Mouse (Mus musculus) macrophage (primary cell): ENCODE results near the gene Gnptab. TPM values are rescaled to one million over a fixed set of nuclear protein-coding genes. Genes with fewer than 3 reads are reported as not detected.

Experiments
- H3K27ac ChIP-seq: fragments of 350-480 bp; formaldehyde crosslinking; 2 replicates; pipeline ENCODE4 v1.9.0; 2021
- H3K36me3 ChIP-seq: fragments of 350-480 bp; formaldehyde crosslinking; 2 replicates; pipeline ENCODE4 v1.9.0; 2021; ENCODE audit errors: inconsistent target
- H3K4me3 ChIP-seq: fragments of 350-480 bp; formaldehyde crosslinking; 2 replicates; pipeline ENCODE4 v1.9.0; 2021; ENCODE audit errors: inconsistent target
- H3K79me2 ChIP-seq: fragments of 350-480 bp; formaldehyde crosslinking; 2 replicates; pipeline ENCODE4 v1.9.0; 2021; ENCODE audit errors: inconsistent target
- WGBS: methylation state at CpG from one replicate; pipeline ENCODE4 v1.1.7; 2026; ENCODE audit warnings: inconsistent platforms; ENCODE audit not compliant: missing documents; 5-methylcytosine and 5-hydroxymethylcytosine counted together
- polyA plus RNA-seq: library from polyadenylated mRNA; stranded (reverse); fragments of 250-400 nt; gene quantifications from 3 replicates; pipeline ENCODE4 v1.2.4, GENCODE M21; 2018; ENCODE audit warnings: inconsistent platforms

The Gnptab gene
- polyA plus RNA-seq, 1 experiment from 2014 or later = 83.1 TPM

- Histone ChIP-seq H3K27ac (peak overlapping the region; percentile 83), H3K4me3 (no peak overlapping the region)
- WGBS = 28% methylated on average over 2 of the region's 2 CpGs
Observed at GRCm38 (mm10) chr10:88409751-88410150, 30.8 kb downstream of the Gnptab start.

DNA sequence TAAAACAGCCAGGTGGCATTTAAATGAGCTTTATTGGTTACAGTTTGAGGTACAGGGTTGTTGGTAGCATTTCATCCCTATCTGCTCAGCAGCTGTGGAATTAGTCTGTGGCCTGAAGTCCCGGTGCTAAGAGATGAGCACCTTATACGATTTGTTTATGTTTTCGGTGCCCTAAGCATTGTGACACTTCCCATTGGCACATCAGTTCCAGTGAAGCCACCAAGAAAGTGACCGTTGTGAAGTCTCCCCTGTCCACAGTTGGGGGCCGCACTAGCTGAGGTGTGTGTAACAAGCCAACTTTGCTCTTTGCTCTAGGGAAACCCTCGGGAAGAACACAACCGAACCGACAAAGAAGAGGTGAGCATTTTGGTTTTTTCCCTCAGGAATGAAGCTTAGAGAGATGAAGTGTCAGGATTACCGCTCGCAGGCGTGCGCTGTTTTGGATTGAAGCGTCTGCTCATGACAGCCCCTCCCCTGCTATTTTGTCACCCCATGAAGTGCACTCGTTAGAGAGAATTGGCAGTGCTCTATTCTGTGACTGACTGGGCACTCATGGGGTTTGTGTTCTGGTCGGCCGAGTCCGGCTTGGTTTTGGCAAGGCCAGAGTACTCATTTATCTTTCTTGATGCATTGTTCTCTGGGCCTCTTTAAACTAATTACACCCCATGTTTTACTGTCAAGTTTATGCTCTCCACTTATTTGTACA lies 33.5 kb downstream of the Gnptab start:
- 94% methylated on average over 17 of the region's 17 CpGs for WGBS
- H3K36me3 ChIP-seq = peaks cover 19% of the 10 kb centered on the region; the same call in 1 of the 2 replicates
- H3K4me3 ChIP-seq = no peak overlapping the region
- H3K27ac ChIP-seq = no peak overlapping the region
- peaks cover 65% of the 10 kb centered on the region for H3K79me2 ChIP-seq

More at GRCm38 (mm10) chr10:88409751-88410150, 30.8 kb downstream of the Gnptab start:
- Histone ChIP-seq H3K79me2 (peaks cover 82% of the 10 kb centered on the region), H3K36me3 (peaks cover 12% of the 10 kb centered on the region; the same call in 1 of the 2 replicates)

DNA sequence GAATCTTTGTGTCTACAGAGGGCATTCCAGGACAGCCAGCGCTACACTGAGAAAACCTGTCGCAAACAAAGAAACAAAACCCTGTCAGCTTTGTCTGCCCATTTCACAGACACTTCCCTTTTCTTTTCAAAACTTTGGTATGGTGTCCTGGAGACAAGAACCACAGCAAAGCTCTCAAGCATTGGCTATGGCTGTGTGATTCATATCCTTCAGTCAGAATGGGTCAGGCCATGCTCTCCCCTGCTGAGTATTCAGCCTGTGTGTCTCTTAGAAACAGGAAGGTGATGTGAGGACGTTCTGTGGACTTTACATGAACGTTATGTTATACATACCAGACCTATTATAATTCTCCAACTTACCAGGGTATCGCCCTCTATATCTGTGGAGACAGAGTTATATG lies 38.8 kb downstream of the Gnptab start:
- H3K4me3 ChIP-seq = no peak overlapping the region
- peak overlapping the region; percentile 82 for H3K27ac ChIP-seq
- 21% methylated on average over 5 of the region's 5 CpGs for WGBS
- peaks cover 30% of the 10 kb centered on the region; the same call in 1 of the 2 replicates for H3K36me3 ChIP-seq
- peaks cover 50% of the 10 kb centered on the region for H3K79me2 ChIP-seq

DNA sequence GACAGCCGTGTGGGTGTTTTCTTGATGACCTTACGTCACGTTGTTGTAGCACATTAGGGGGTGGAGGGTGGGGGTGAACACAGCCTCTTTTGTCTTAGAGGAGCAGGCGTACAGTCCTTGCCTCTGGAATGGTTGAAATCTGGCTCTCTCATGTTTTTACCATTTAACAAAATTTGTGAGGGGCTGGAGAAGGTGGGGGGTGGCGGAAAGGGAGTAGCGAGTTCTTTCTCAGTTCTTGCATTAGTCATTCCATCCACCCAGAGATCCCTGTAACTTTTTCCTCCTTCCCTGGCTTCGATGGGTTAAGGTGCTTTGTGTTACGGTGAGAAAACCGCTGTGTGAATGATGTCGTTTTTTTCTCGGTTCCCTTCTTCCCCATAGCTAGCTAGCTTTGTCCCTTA lies 41.2 kb downstream of the Gnptab start:
- H3K79me2 ChIP-seq = peaks cover 33% of the 10 kb centered on the region
- no peak overlapping the region; the same call in 1 of the 2 replicates for H3K4me3 ChIP-seq
- peaks cover 25% of the 10 kb centered on the region; the same call in 1 of the 2 replicates for H3K36me3 ChIP-seq
- WGBS = 20% methylated on average over 11 of the region's 11 CpGs
- H3K27ac ChIP-seq = peak overlapping the region; percentile 79

GRCm38 (mm10) chr10:88420655-88421435 lies 41.9 kb downstream of the Gnptab start:
- WGBS = 29% methylated on average over 17 of the region's 19 CpGs
- H3K4me3 ChIP-seq = no peak overlapping the region; the same call in 1 of the 2 replicates
- peaks cover 31% of the 10 kb centered on the region for H3K79me2 ChIP-seq
- peaks cover 20% of the 10 kb centered on the region; the same call in 1 of the 2 replicates for H3K36me3 ChIP-seq
- H3K27ac ChIP-seq = peak overlapping the region; percentile 79

DNA sequence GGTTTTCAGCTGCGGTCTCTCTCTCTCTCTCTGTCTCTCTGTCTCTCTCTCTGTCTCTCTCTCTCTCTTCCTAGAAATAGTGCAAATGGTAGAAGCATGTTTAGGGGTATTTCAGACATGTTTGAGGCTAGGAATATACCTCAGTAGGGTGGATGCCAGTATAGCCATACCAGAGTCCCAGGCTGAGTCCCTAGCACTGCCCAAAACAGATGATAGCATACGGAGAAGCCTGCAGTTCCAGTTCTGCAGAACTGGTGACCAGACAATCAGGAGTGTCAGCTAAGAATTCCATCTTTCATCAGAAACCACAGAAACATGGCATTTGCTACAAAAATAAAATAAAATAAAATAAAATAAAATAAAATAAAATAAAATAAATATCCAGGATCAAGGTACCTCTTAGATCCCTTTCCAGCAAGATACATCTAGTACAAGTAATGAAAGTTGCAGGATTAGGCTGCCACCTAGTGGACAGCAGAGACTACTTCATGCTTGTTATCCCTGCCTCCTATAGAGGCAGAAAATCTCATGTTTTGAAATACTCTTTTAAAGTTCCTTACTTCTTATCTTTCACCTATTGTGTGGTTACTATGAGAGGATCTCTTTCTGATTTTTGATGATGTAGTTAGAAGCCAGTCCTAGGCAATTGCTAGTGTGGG lies 47.4 kb downstream of the Gnptab start:
- H3K27ac ChIP-seq = no peak overlapping the region
- no peak overlapping the region for H3K4me3 ChIP-seq
- H3K36me3 ChIP-seq = peaks cover 64% of the 10 kb centered on the region
- H3K79me2 ChIP-seq = peaks cover 15% of the 10 kb centered on the region; the same call in 1 of the 2 replicates
- 92% methylated on average over 2 of the region's 2 CpGs for WGBS

DNA sequence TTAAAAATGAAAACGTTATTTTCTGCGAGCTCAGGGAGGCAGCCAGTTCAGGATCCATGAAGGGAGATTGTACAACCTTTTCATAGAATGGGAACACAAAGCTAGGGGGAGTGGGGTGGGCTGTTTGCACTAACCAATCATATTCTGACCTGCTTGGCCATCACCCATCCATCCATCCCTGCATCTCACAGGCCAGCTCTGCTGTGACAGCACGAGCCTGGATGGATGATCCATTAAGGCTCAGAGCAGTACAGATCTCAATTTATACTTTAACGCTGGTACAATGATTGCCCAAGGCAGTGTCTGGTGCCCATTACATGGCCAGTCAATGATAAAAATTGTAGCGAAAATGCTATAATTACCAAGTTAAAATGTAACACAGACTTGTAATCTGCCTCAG lies 48.0 kb downstream of the Gnptab start:
- Histone ChIP-seq H3K79me2 (peaks cover 11% of the 10 kb centered on the region; the same call in 1 of the 2 replicates), H3K27ac (no peak overlapping the region), H3K4me3 (no peak overlapping the region), H3K36me3 (peaks cover 65% of the 10 kb centered on the region)
- WGBS = 72% methylated on average over 4 of the region's 5 CpGs

- peaks cover 3% of the 10 kb centered on the region; the same call in 1 of the 2 replicates for H3K79me2 ChIP-seq
- 95% methylated on average over 6 of the region's 6 CpGs for WGBS
- H3K27ac ChIP-seq = no peak overlapping the region
- no peak overlapping the region for H3K4me3 ChIP-seq
- peaks cover 65% of the 10 kb centered on the region for H3K36me3 ChIP-seq
Observed at GRCm38 (mm10) chr10:88427998-88428397, 49.1 kb downstream of the Gnptab start.

GRCm38 (mm10) chr10:88441224-88441623 lies 62.3 kb downstream of the Gnptab start:
- 32% methylated on average over 6 of the region's 6 CpGs for WGBS
- no peaks in the 10 kb centered on the region for H3K79me2 ChIP-seq
- H3K4me3 ChIP-seq = no peak overlapping the region
- peak overlapping the region; percentile 39 for H3K27ac ChIP-seq
- peaks cover 69% of the 10 kb centered on the region for H3K36me3 ChIP-seq

DNA sequence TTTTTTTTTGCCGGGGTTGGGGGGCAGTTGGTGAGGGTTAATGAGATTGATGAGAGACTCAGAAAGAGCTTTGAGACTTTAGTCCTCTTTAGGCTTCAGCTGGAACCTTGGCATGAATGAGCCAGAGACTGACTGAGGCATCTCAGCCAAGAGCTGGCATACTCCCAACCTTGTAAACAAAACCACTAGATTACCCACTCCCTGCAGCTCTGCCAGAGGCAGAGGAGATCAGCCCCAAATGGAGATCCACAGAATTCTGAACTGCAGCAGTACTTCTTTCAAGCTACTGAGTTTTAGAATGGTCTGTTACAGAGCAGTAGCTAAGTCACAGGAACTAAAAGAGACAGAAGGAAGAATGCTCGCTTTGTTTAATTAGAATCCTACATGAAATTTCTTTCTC lies 72.3 kb downstream of the Gnptab start:
- H3K27ac ChIP-seq = no peak overlapping the region
- H3K4me3 ChIP-seq = no peak overlapping the region
- no peaks in the 10 kb centered on the region for H3K79me2 ChIP-seq
- WGBS = 90% methylated on average over 2 of the region's 2 CpGs
- peaks cover 10% of the 10 kb centered on the region; the same call in 1 of the 2 replicates for H3K36me3 ChIP-seq

- Histone ChIP-seq H3K36me3 (peaks cover 2% of the 10 kb centered on the region; the same call in 1 of the 2 replicates), H3K4me3 (no peak overlapping the region), H3K27ac (no peak overlapping the region), H3K79me2 (no peaks in the 10 kb centered on the region)
- 90% methylated on average over 5 of the region's 6 CpGs for WGBS
Observed at GRCm38 (mm10) chr10:88451990-88452389, 73.1 kb downstream of the Gnptab start.

- H3K27ac ChIP-seq = no peak overlapping the region
- H3K79me2 ChIP-seq = no peaks in the 10 kb centered on the region
- no peaks in the 10 kb centered on the region for H3K36me3 ChIP-seq
- WGBS = 71% methylated on average over 5 of the region's 6 CpGs
- H3K4me3 ChIP-seq = no peak overlapping the region
Observed at GRCm38 (mm10) chr10:88457816-88458215, 78.9 kb downstream of the Gnptab start.

DNA sequence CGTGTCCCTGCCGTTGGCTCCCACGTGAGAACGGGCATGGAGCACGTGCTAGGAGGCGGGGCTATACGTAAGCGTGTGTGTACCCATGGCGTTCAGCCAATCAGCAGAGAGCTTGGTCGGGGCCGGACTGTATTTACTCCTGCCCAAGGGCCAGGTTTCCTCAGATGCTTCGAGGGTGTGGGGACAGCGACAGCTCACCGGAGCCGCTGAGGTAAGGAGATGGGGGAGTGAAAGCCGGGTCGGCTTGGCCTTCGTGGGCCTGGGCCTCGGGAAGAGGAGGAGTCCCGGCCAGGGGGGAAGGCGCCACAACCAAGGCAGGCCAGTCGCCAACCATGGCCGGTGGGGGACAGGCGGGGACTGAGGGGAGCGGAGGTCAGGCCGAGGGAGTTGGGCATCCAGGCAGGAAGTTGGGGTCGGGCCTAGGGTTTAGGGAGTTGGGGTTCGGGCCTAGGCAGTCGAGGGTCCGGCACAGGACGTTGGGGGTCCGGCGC lies 80.6 kb downstream of the Gnptab start, which contains the start of gene Sycp3:
Sycp3 (plus strand) TSS at position 68 of the 491 bp plus-strand sequence.
- WGBS = 93% methylated on average over 18 of the region's 33 CpGs
- no peaks in the 10 kb centered on the region for H3K36me3 ChIP-seq
- no peak within 1 kb of the TSS for H3K27ac ChIP-seq

DNA sequence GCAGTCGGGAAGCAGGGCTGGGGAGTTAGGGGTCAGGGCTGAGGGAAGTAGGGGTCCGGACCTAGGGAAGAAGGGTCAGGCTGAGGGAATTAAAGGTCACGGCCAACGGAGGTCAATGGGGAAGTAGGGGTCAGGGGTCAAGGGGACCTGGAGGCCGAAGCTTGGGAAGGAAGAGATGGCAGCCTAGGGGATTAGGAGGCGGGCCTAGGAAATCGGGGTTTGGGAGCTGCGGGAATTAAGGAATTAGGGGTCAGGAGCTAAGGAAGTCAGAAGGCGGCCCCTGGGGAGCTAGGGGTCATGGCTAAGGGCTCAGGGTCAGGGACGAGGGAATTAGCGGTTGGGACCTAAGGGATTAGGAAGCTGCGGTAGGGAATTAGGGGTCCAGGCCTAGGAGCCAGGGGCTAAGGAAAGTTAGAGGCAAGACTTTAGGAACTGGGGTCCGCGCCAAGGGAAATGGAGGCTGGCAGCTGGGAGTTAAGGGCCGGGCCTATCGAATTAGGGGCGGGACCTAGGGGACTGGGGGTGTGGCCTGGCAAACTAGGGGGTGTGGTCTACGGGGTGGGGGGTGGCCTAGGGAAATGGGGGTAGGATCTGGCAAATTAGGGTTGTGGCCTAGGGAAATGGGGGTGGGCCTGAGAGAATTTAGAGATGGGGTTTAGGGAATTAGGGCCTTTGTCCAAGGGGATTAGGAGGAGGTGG lies 81.3 kb downstream of the Gnptab start:
- Histone ChIP-seq H3K4me3 (no peak overlapping the region), H3K27ac (no peak overlapping the region), H3K36me3 (no peaks in the 10 kb centered on the region), H3K79me2 (no peaks in the 10 kb centered on the region)
- WGBS = 89% methylated on average over 14 of the region's 18 CpGs

More for the DNA sequence above, 80.6 kb downstream of the Gnptab start, which contains the start of gene Sycp3:
- Histone ChIP-seq H3K79me2 (no peaks in the 10 kb centered on the region), H3K4me3 (no peak within 1 kb of the TSS)
